Mouse (Mus musculus): Measurements from ENCODE around the gene Rorc. TPM values are rescaled to one million over a fixed set of nuclear protein-coding genes. Genes with fewer than 3 reads are reported as not detected.

The Rorc gene
- polyA plus RNA-seq (2012; rRNA removed; ENCODE audit: low replicate concordance): 11.2 and 22.2 TPM in 2 replicates

GRCm38 (mm10) chr3:94372641-94373040, at the start of gene Rorc:
TSS of gene Rorc (plus strand) at chr3:94372794.

DNA sequence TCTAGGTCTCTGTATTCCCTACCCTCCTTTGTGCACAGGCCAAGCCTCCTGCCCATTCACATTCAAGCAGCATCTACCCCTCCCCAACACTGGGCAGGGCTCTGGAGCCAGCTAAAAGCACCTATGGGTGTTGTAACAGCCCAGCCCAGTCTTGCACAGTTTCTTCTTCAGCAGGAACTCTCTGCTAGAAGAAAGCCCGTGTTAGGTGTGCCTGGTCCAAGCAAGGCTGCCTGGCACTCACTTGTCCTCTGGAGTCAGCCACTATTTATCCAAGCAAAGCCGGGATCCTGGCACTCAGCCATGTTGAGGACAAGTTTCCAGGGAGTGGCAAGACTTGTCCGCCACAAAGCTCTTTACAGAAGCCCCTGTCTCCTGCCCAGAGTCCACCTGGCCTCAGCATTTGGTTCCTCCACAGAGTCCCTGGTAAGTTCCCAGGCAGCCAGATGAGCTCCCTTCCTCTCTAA, 30.6 kb upstream of the Rorc start, which contains the start of gene Them5:
Them5 (plus strand) TSS at position 141 of the 464 bp plus-strand sequence.

DNA sequence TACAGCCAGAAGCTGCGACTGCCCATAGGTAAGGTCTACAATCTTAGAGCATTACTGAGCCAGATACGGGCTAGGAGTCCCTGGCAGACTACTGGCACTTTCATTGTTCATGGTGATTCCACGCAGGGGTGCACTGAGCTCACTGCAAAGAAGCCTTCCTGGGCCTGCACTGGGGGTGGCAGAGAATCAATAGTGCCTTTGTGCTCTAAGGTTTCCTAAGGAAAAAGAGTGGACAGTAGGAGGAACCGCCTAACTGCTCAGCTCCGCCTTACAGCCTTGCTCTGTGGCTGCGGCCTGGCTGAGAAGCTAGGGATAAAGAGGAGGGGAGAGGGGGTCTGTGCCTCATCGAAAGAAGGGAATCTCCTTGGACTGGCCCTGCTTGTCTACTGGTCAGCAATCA, 10.5 kb upstream of the Rorc start, which contains the start of gene C2cd4d:
C2cd4d (plus strand) TSS at position 301 of the 400 bp plus-strand sequence.

GRCm38 (mm10) chr3:94398217-94398616, 25.6 kb downstream of the Rorc start, which contains the start of gene Lingo4:
TSS of gene Lingo4 (plus strand) at chr3:94398517.

GRCm38 (mm10) chr3:94413031-94413679, 40.6 kb downstream of the Rorc start, which contains the start of gene Tdrkh:
TSS of gene Tdrkh (plus strand) at chr3:94413273.

GRCm38 (mm10) chr3:94442951-94443596, 70.5 kb downstream of the Rorc start, which contains the start of gene Mrpl9:
TSS of gene Mrpl9 (plus strand) at chr3:94443318.

DNA sequence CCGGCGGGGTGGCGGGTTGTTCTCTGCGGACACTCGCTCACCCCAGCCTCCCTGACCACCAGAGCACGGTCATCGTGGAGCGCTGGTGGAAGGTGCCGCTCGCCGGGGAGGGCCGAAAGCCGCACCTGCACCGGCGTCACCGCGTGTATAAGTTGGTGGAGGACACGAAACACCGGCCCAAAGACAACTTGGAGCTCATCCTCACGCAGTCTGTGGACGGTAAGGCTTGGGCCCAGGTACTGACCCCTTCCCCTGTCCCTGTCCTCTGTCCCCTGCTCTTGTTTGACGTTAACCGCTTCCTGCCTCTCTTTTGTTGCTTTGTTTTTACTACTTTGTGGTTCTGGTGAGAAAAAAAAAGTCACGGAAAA, 71.0 kb downstream of the Rorc start, which contains the start of gene Oaz3:
Oaz3 (minus strand) TSS at position 319 of the 368 bp plus-strand sequence.

Other genes with a start within 250 kb of the Rorc start
- gene Gm10696, start 194.6 kb upstream of the Rorc start, polyA plus RNA-seq (2012; rRNA removed; ENCODE audit: low replicate concordance): not detected in 2 replicates
- not detected in 2 replicates for gene Gm5286, start 176.1 kb upstream of the Rorc start, polyA plus RNA-seq (2012; rRNA removed; ENCODE audit: low replicate concordance)
- gene Gm4778, start 108.8 kb upstream of the Rorc start, polyA plus RNA-seq (2012; rRNA removed; ENCODE audit: low replicate concordance): not detected in 2 replicates
- gene Them4, start 62.7 kb upstream of the Rorc start, polyA plus RNA-seq (2012; rRNA removed; ENCODE audit: low replicate concordance): 1.1 and 1.3 TPM in 2 replicates
- gene Them5, start 30.7 kb upstream of the Rorc start, polyA plus RNA-seq (2012; rRNA removed; ENCODE audit: low replicate concordance): 0.07 TPM in 1 of 2 replicates, not detected in the other
- 1.7 and 7.8 TPM in 2 replicates for gene C2cd4d, start 10.4 kb upstream of the Rorc start, polyA plus RNA-seq (2012; rRNA removed; ENCODE audit: low replicate concordance)
- gene Lingo4, start 25.7 kb downstream of the Rorc start, polyA plus RNA-seq (2012; rRNA removed; ENCODE audit: low replicate concordance): 0.21 and 0.33 TPM in 2 replicates
- not detected in 2 replicates for gene Tdrkh, start 40.5 kb downstream of the Rorc start, polyA plus RNA-seq (2012; rRNA removed; ENCODE audit: low replicate concordance)
- 13.6 and 17.9 TPM in 2 replicates for gene Mrpl9, start 70.5 kb downstream of the Rorc start, polyA plus RNA-seq (2012; rRNA removed; ENCODE audit: low replicate concordance)
- not detected in 2 replicates for gene Oaz3, start 71.1 kb downstream of the Rorc start, polyA plus RNA-seq (2012; rRNA removed; ENCODE audit: low replicate concordance)
- gene Celf3, start 105.5 kb downstream of the Rorc start, polyA plus RNA-seq (2012; rRNA removed; ENCODE audit: low replicate concordance): 13.9 and 23.0 TPM in 2 replicates
- not detected in 2 replicates for gene Riiad1, start 107.5 kb downstream of the Rorc start, polyA plus RNA-seq (2012; rRNA removed; ENCODE audit: low replicate concordance)
- gene Snx27, start 209.9 kb downstream of the Rorc start, polyA plus RNA-seq (2012; rRNA removed; ENCODE audit: low replicate concordance): 2.6 and 2.8 TPM in 2 replicates

Data from duodenum, adult 2 months (tissue).